Mouse (Mus musculus) limb, embryonic 14.5 days (tissue): Measurements from ENCODE around the gene Pfpl. TPM values are rescaled to one million over a fixed set of nuclear protein-coding genes. Genes with fewer than 3 reads are reported as not detected.
A peak's percentile ranks its signal among the peaks of the same experiment; 100 is the strongest.

Experiments used
- ATAC-seq: fragments of 200-750 bp; cut with Nextera tagmentation; 2 replicates; pipeline ENCODE4 v1.8.0; 2017; ENCODE audit warnings: low read depth, moderate number of reproducible peaks, moderate TSS enrichment; ENCODE audit not compliant: low FRiP score
- DNase-seq: peaks from one replicate; pipeline ENCODE4 v3.0.0-alpha.2; 2015; ENCODE audit warnings: low spot score
- H3K27ac ChIP-seq: fragments of 300-500 bp; sonication (generic); replicated peaks from 2 replicates; pipeline ENCODE4 v1.5.1; 2014; ENCODE audit warnings: low read depth, mild to moderate bottlenecking, low read length, moderate library complexity, mixed read lengths
- H3K27me3 ChIP-seq: fragments of 300-500 bp; sonication (generic); 2 replicates; pipeline ENCODE4 v1.6.1; 2014; ENCODE audit warnings: low read length, mixed read lengths; ENCODE audit not compliant: control insufficient read depth, insufficient read depth
- H3K36me3 ChIP-seq: fragments of 300-500 bp; sonication (generic); 2 replicates; pipeline ENCODE4 v1.6.1; 2014; ENCODE audit warnings: mild to moderate bottlenecking, low read length, moderate library complexity, mixed read lengths; ENCODE audit not compliant: control insufficient read depth, insufficient read depth
- H3K4me1 ChIP-seq: fragments of 300-500 bp; sonication (generic); 2 replicates; pipeline ENCODE4 v1.6.1; 2014; ENCODE audit warnings: antibody characterized with exemption, low read length, mixed read lengths; ENCODE audit not compliant: control insufficient read depth, insufficient read depth
- H3K4me2 ChIP-seq: fragments of 300-500 bp; sonication (generic); replicated peaks from 2 replicates; pipeline ENCODE4 v1.6.1; 2014; ENCODE audit warnings: low read depth, mild to moderate bottlenecking, low read length, moderate library complexity; ENCODE audit not compliant: severe bottlenecking
- H3K4me3 ChIP-seq: fragments of 300-500 bp; sonication (generic); replicated peaks from 2 replicates; pipeline ENCODE4 v1.5.1; 2014; ENCODE audit warnings: low read length
- H3K9ac ChIP-seq: fragments of 300-500 bp; sonication (generic); 2 replicates; pipeline ENCODE4 v1.6.1; 2014; ENCODE audit warnings: mild to moderate bottlenecking, low read depth, low read length, moderate library complexity; ENCODE audit not compliant: severe bottlenecking
- H3K9me3 ChIP-seq: fragments of 300-500 bp; sonication (generic); 2 replicates; pipeline ENCODE4 v1.6.1; 2016; ENCODE audit warnings: low read length; ENCODE audit not compliant: control insufficient read depth
- POLR2A ChIP-seq: fragments of 200-500 bp; IDR thresholded peaks from 2 replicates; pipeline ENCODE4 v1.8.0; 2012; ENCODE audit warnings: inconsistent platforms, mild to moderate bottlenecking, moderate library complexity, borderline replicate concordance; ENCODE audit not compliant: insufficient read depth, insufficient read length; ENCODE audit errors: extremely low read depth
- WGBS: fragments of 180-500 bp; shearing (Covaris S2); extraction: QIAGEN DNeasy Blood & Tissue Kit; methylation state at CpG from one replicate; pipeline ENCODE4 v1.1.7; 2014; 5-methylcytosine and 5-hydroxymethylcytosine counted together
- polyA plus RNA-seq, 2 experiments: library from polyadenylated mRNA; depleted of rRNA in 1 of 2; stranded (reverse) in 1 of 2; unstranded in 1 of 2; fragments of >200 nt; fragmentation: Nextera tagmentation in 1 of 2; extraction: Ambion mirVana in 1 of 2; gene quantifications; 2 replicates each; pipeline versions ENCODE4 v1.2.1 to v1.2.3; 2012 to 2014

The Pfpl gene
- polyA plus RNA-seq, 2 experiments = not detected

- Histone ChIP-seq H3K27me3 (no peaks in the 10 kb centered on the region), H3K36me3 (no peaks in the 10 kb centered on the region), H3K4me3 (no peak within 1 kb of the TSS), H3K9me3 (no peaks in the 10 kb centered on the region), H3K4me2 (no peak within 1 kb of the TSS), H3K27ac (no peak within 1 kb of the TSS), H3K9ac (no peak within 1 kb of the TSS), H3K4me1 (peaks cover 3% of the 10 kb centered on the region; the same call in 1 of the 2 replicates)
- TF ChIP-seq POLR2A = no peak
- ATAC-seq (no peak), DNase-seq (no peak)
- 83% methylated on average over 11 of the region's 11 CpGs for WGBS
These were observed 32.9 kb downstream of the Pfpl start, which contains the start of gene Mpeg1 for GRCm38 (mm10) chr19:12460282-12461249. TSS of gene Mpeg1 (plus strand) at chr19:12460779.

DNA sequence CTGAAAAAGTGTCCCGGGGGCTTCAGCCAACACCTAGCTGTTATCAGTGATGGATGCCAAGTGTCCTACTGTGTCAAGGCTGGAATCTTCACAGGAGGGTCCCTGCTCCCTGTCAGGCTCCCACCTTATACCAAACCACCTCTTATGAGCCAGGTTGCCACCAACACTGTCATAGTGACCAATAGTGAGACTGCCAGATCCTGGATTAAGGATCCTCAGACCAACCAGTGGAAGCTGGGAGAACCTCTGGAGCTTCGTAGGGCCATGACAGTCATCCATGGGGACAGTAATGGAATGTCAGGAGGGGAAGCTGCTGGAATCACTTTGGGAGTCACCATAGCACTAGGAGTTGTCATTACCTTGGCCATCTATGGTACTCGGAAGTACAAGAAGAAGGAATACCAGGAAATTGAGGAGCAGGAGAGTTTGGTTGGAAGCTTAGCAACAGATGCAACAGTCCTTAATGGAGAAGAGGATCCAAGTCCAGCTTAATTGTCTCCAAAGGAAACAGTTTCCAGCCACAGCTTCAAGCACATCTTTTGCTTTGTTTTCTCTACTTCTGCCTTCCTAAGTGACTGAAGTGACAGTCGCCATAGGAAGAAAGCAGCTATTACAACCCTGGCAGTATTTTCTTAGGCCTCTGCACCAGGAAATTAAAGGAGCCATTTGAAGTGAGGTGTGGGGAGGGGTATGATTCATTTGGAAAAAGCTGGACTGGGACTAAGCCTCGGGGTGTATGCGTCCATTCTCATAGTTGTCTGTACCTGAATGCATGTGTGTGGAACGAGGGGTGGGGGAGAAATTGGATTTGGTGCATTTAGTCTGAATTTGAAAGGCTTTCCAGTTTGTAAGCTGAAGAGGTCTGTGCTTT, 35.4 kb downstream of the Pfpl start:
- DNase-seq (no peak), ATAC-seq (no peak)
- Histone ChIP-seq H3K9me3 (no peaks in the 10 kb centered on the region), H3K9ac (no peak overlapping the region), H3K4me2 (no peak overlapping the region), H3K4me1 (no peaks in the 10 kb centered on the region; the same call in 1 of the 2 replicates), H3K36me3 (no peaks in the 10 kb centered on the region), H3K4me3 (no peak overlapping the region), H3K27ac (0 out of 2 replicates have a peak overlapping the region, but pooled peaks have one; percentile 13), H3K27me3 (no peaks in the 10 kb centered on the region)
- TF ChIP-seq POLR2A = no peak
- WGBS = 66% methylated on average over 7 of the region's 7 CpGs

DNA sequence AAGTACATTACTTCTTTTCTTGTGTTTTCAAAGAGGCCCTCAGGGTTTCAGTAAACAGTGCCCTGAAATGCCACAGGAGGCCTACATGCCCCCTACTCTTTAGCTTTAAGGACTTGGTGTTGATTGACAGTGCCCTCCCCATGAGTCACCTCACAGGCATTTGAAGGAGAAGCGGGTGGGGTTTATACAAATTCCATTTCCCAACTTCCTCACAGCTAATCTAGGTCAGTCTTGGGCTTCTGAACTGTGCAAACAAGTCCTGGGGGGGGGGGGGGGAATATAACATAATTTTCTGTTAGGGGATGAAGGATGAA, 36.0 kb downstream of the Pfpl start:
- H3K27me3 ChIP-seq = no peaks in the 10 kb centered on the region
- no peak overlapping the region for H3K9ac ChIP-seq
- H3K9me3 ChIP-seq = no peaks in the 10 kb centered on the region
- no peak overlapping the region for H3K4me3 ChIP-seq
- ATAC-seq (no peak), DNase-seq (no peak)
- 0 out of 2 replicates have a peak overlapping the region, but pooled peaks have one; percentile 13 for H3K27ac ChIP-seq
- 48% methylated on average over 1 of the region's 1 CpGs for WGBS
- no peaks in the 10 kb centered on the region; the same call in 1 of the 2 replicates for H3K4me1 ChIP-seq
- TF ChIP-seq POLR2A = no peak
- no peak overlapping the region for H3K4me2 ChIP-seq
- H3K36me3 ChIP-seq = no peaks in the 10 kb centered on the region

DNA sequence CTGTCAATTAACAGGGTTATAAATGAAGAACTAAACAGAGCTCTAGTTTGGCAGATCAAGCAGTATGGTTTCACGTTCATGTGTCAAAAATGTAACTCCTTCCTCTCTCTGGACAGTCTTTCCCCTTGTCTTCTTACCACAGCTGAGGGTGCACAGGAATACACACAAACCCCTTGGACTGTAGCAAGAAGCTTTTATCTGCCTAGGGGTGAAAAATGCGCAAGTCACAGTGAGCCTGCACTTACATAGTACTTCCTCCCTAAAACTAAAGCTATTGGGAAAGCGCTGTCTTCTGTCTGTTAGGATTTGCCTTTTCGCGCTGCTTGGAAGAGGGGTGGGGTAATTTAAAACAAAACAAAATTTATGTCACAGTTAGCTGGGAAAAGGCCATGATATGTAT, 36.4 kb downstream of the Pfpl start:
- H3K36me3 ChIP-seq = no peaks in the 10 kb centered on the region
- H3K27me3 ChIP-seq = no peaks in the 10 kb centered on the region
- H3K4me3 ChIP-seq = no peak overlapping the region
- H3K9me3 ChIP-seq = no peaks in the 10 kb centered on the region
- WGBS = 75% methylated on average over 5 of the region's 5 CpGs
- TF ChIP-seq POLR2A = no peak
- ATAC-seq (no peak), DNase-seq (no peak)
- no peak overlapping the region for H3K27ac ChIP-seq
- H3K4me1 ChIP-seq = no peaks in the 10 kb centered on the region; the same call in 1 of the 2 replicates
- no peak overlapping the region for H3K4me2 ChIP-seq
- H3K9ac ChIP-seq = no peak overlapping the region

GRCm38 (mm10) chr19:12464674-12465073, 37.0 kb downstream of the Pfpl start:
- Histone ChIP-seq H3K9me3 (no peaks in the 10 kb centered on the region), H3K4me1 (no peaks in the 10 kb centered on the region; the same call in 1 of the 2 replicates), H3K27ac (no peak overlapping the region), H3K9ac (no peak overlapping the region), H3K4me3 (no peak overlapping the region), H3K27me3 (no peaks in the 10 kb centered on the region), H3K36me3 (no peaks in the 10 kb centered on the region), H3K4me2 (no peak overlapping the region)
- no peak for DNase-seq
- no peak for ATAC-seq
- TF ChIP-seq POLR2A = no peak
- WGBS = 78% methylated on average over 4 of the region's 4 CpGs
